Mouse (Mus musculus): ENCODE measurements at regions not wholly inside any gene's neighbourhood (a gene's known extent, or its start where the extent isn't known, plus 50 kb on each side); places are given as distances from the start of the nearest gene placed in this dataset.

- H3K9ac ChIP-seq = no peak overlapping the region
- no peak for TF ChIP-seq CTCF (IDR thresholded peaks at IDR 0.05; ENCODE audit: low read depth)
- ATAC-seq = no peak
- no peak for DNase-seq
- H3K36me3 ChIP-seq (ENCODE audit: insufficient read depth) = no peaks in the 10 kb centered on the region
- no peak overlapping the region for H3K4me3 ChIP-seq (ENCODE audit: low read depth, low read length)
- H3K9me3 ChIP-seq (ENCODE audit: low read length) = no peaks in the 10 kb centered on the region
- no peaks in the 10 kb centered on the region for H3K27me3 ChIP-seq (ENCODE audit: insufficient read depth, low read length)
- H3K4me2 ChIP-seq (ENCODE audit: low read depth) = no peak overlapping the region
- no peaks in the 10 kb centered on the region for H3K4me1 ChIP-seq (ENCODE audit: insufficient read depth)
- no peak overlapping the region for H3K27ac ChIP-seq (ENCODE audit: low read depth, low read length)
- 93% methylated on average over 3 of the region's 3 CpGs for WGBS
Observed at GRCm38 (mm10) chr9:85095234-85095633, 217.3 kb upstream of the Gm11114 start.

DNA sequence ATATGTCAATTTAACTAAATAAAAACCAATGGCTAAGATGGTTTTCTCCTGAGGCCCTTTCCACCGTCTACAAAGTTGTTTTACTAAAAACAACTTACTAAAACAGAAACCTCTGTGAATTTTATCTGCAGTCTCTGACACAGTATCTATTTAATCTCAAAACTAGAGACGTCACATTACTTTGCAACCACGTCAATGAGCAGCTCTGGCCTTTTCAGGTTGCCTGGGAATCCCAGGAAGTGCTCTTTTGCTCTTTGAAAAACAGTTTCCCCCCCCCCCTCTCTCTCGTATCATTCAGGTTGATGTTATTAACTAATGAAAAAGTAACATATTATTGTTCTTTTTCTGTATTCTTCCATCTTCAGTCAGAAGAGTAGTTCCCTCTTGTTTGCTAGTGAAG lies 216.1 kb upstream of the Gm11114 start:
- Histone ChIP-seq H3K4me3 (ENCODE audit: low read depth, low read length) (no peak overlapping the region), H3K27ac (ENCODE audit: low read depth, low read length) (no peak overlapping the region), H3K36me3 (ENCODE audit: insufficient read depth) (no peaks in the 10 kb centered on the region), H3K9ac (no peak overlapping the region), H3K9me3 (ENCODE audit: low read length) (no peaks in the 10 kb centered on the region), H3K4me1 (ENCODE audit: insufficient read depth) (no peaks in the 10 kb centered on the region), H3K27me3 (ENCODE audit: insufficient read depth, low read length) (no peaks in the 10 kb centered on the region), H3K4me2 (ENCODE audit: low read depth) (no peak overlapping the region)
- no peak for ATAC-seq
- TF ChIP-seq CTCF (IDR thresholded peaks at IDR 0.05; ENCODE audit: low read depth) = no peak
- DNase-seq = no peak
- WGBS = 67% methylated on average over 4 of the region's 4 CpGs

DNA sequence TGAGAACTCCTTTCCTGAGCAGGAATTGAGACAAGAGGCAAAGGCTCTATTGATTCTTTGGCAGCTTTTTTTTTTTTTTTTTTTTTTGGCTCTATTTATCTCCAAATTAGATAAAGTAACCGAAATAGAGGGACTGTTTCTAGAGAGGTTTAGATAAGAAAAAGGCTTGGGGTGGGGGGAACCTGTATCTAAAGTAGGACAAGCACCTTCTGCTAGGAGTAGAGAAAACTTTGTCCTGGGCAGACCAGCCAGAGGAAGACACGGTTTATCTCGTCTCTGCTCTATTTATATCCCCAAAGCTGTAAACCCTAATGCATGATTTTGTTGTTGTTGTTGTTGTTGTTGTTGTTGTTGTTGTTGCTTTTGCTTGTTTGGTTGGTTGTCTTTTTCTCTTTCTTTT lies 199.6 kb upstream of the Gm11114 start:
- Histone ChIP-seq H3K4me1 (ENCODE audit: insufficient read depth) (no peaks in the 10 kb centered on the region), H3K36me3 (ENCODE audit: insufficient read depth) (no peaks in the 10 kb centered on the region), H3K9me3 (ENCODE audit: low read length) (no peaks in the 10 kb centered on the region), H3K4me3 (ENCODE audit: low read depth, low read length) (no peak overlapping the region), H3K27ac (ENCODE audit: low read depth, low read length) (no peak overlapping the region), H3K4me2 (ENCODE audit: low read depth) (no peak overlapping the region), H3K9ac (no peak overlapping the region), H3K27me3 (ENCODE audit: insufficient read depth, low read length) (no peaks in the 10 kb centered on the region)
- TF ChIP-seq CTCF (IDR thresholded peaks at IDR 0.05; ENCODE audit: low read depth) = no peak
- no peak for DNase-seq
- whole genome bisulfite sequencing = 78% methylated on average over 3 of the region's 3 CpGs
- ATAC-seq = no peak

DNA sequence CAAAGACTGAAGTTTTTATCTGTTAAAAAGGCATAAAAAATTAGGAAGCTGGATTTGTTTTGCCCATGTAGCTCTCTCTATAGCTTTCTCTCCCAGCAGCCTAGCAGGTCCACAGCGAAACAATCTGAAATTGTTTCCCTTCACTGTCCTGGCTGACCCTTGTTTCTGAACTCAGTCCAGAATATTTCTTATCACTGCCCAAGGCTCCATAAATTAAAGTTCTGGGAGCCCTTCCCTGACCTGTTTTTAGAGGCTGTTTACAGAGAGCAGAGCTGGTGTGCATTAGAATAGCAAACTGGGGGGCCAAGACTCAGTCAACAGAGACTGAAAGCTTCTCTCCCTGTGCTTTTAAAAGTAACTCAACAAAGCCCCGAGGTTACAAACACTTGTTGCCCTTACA lies 198.3 kb upstream of the Gm11114 start:
- ATAC-seq (no peak), DNase-seq (no peak)
- Histone ChIP-seq H3K27ac (ENCODE audit: low read depth, low read length) (no peak overlapping the region), H3K9me3 (ENCODE audit: low read length) (no peaks in the 10 kb centered on the region), H3K4me1 (ENCODE audit: insufficient read depth) (no peaks in the 10 kb centered on the region), H3K4me3 (ENCODE audit: low read depth, low read length) (no peak overlapping the region), H3K36me3 (ENCODE audit: insufficient read depth) (no peaks in the 10 kb centered on the region), H3K4me2 (ENCODE audit: low read depth) (no peak overlapping the region), H3K9ac (no peak overlapping the region), H3K27me3 (ENCODE audit: insufficient read depth, low read length) (no peaks in the 10 kb centered on the region)
- 79% methylated on average over 2 of the region's 2 CpGs for WGBS
- TF ChIP-seq CTCF (IDR thresholded peaks at IDR 0.05; ENCODE audit: low read depth) = no peak

DNA sequence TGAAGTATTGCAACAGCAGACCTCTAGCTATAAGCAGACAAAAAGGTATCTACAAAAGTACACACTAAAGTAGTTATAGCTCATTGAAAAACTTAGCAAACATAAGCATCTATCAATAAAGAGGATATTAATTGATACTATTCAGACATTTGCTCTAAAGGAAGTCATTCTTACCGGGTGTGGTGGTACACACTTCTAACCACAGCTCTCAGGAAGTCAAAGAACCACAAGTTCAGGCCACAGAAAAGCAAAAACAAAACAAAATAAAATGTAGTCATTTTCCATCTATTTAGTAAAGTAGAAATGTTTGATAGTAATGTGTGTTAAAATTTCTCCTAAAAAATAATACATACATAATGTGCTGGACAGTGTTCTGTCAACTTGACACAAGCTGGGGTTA lies 192.5 kb upstream of the Gm11114 start:
- H3K9ac ChIP-seq = no peak overlapping the region

DNA sequence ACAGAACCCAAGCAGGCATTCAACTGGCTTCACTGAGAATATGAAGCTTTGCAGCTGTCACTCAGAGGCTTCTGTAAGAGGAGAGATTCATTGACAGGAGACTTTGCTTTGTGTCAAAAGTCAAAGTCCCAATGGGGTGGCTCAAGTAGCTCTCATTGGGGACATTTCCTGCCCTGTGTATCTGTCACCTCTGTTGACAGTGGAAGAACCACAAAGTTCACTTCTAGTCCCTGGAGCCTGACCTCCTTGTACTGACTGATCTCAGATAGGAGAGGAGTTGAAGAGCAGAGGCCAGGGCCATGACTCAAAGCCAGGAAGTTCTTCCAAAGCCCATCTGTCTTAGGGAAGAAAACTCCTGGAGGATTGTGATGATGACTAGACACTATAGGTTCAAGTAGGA lies 191.5 kb upstream of the Gm11114 start:
- TF ChIP-seq CTCF (IDR thresholded peaks at IDR 0.05; ENCODE audit: low read depth) = no peak
- ATAC-seq (no peak), DNase-seq (no peak)
- Histone ChIP-seq H3K4me2 (ENCODE audit: low read depth) (no peak overlapping the region), H3K27me3 (ENCODE audit: insufficient read depth, low read length) (no peaks in the 10 kb centered on the region), H3K9ac (no peak overlapping the region), H3K4me1 (ENCODE audit: insufficient read depth) (no peaks in the 10 kb centered on the region), H3K36me3 (ENCODE audit: insufficient read depth) (no peaks in the 10 kb centered on the region), H3K27ac (ENCODE audit: low read depth, low read length) (no peak overlapping the region), H3K4me3 (ENCODE audit: low read depth, low read length) (no peak overlapping the region), H3K9me3 (ENCODE audit: low read length) (no peaks in the 10 kb centered on the region)

More for the DNA sequence above, 192.5 kb upstream of the Gm11114 start:
- WGBS = 85% methylated on average over 1 of the region's 1 CpGs
- Histone ChIP-seq H3K4me1 (ENCODE audit: insufficient read depth) (no peaks in the 10 kb centered on the region), H3K27me3 (ENCODE audit: insufficient read depth, low read length) (no peaks in the 10 kb centered on the region), H3K36me3 (ENCODE audit: insufficient read depth) (no peaks in the 10 kb centered on the region), H3K4me2 (ENCODE audit: low read depth) (no peak overlapping the region), H3K27ac (ENCODE audit: low read depth, low read length) (no peak overlapping the region), H3K9me3 (ENCODE audit: low read length) (no peaks in the 10 kb centered on the region), H3K4me3 (ENCODE audit: low read depth, low read length) (no peak overlapping the region)
- TF ChIP-seq CTCF (IDR thresholded peaks at IDR 0.05; ENCODE audit: low read depth) = no peak
- no peak for DNase-seq
- no peak for ATAC-seq

DNA sequence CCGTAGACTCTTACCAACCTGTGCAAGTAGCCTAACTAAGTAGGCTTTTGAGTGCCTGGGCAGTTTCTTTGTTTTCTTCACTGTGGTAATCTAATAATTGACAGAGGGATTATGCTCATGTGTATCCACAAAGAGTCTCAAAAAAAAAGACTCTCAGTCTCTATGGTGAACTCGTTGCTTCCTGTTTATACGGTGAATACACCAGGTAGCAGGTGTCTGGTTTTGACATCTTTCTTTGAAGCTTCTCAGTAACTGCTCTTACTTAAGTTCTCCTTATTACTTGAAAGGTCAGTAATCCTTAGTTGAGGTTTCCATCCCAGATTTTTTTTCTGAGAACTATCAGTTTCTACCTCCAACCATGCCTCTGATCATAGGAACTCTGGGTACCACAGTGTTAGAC lies 188.9 kb upstream of the Gm11114 start:
- ATAC-seq = no peak
- 25% methylated on average over 3 of the region's 3 CpGs for WGBS

DNA sequence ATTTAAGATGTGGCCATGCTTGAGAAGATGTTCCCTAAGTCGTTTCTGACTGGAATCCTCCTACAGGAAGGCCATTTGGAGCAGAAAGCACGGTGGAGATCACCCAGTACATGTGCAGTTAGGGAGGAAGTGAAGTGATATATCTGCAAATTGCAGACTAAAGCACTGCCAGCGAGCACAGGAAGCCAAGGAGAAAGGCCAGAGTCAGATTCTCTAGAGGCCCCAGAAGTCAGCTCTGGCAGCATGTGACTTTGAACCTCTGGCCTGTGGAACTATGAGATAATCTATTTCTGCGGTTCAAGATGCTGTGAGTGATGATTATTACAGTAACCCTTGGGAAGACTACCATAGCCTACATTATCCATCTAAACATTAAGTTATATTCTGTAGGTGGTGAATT lies 186.8 kb upstream of the Gm11114 start:
- no peaks in the 10 kb centered on the region for H3K9me3 ChIP-seq (ENCODE audit: low read length)
- no peak overlapping the region for H3K4me3 ChIP-seq (ENCODE audit: low read depth, low read length)
- no peak overlapping the region for H3K27ac ChIP-seq (ENCODE audit: low read depth, low read length)
- DNase-seq (no peak), ATAC-seq (no peak)
- 78% methylated on average over 4 of the region's 4 CpGs for WGBS
- H3K27me3 ChIP-seq (ENCODE audit: insufficient read depth, low read length) = no peaks in the 10 kb centered on the region
- no peak overlapping the region for H3K4me2 ChIP-seq (ENCODE audit: low read depth)
- no peak for TF ChIP-seq CTCF (IDR thresholded peaks at IDR 0.05; ENCODE audit: low read depth)
- H3K9ac ChIP-seq = no peak overlapping the region
- H3K36me3 ChIP-seq (ENCODE audit: insufficient read depth) = no peaks in the 10 kb centered on the region
- no peaks in the 10 kb centered on the region for H3K4me1 ChIP-seq (ENCODE audit: insufficient read depth)

More for the DNA sequence above, 188.9 kb upstream of the Gm11114 start:
- no peak overlapping the region for H3K4me3 ChIP-seq (ENCODE audit: low read depth, low read length)
- H3K36me3 ChIP-seq (ENCODE audit: insufficient read depth) = no peaks in the 10 kb centered on the region
- no peak for DNase-seq
- no peaks in the 10 kb centered on the region for H3K4me1 ChIP-seq (ENCODE audit: insufficient read depth)
- H3K9me3 ChIP-seq (ENCODE audit: low read length) = no peaks in the 10 kb centered on the region
- no peaks in the 10 kb centered on the region for H3K27me3 ChIP-seq (ENCODE audit: insufficient read depth, low read length)
- H3K9ac ChIP-seq = no peak overlapping the region
- no peak overlapping the region for H3K4me2 ChIP-seq (ENCODE audit: low read depth)
- no peak overlapping the region for H3K27ac ChIP-seq (ENCODE audit: low read depth, low read length)
- TF ChIP-seq CTCF (IDR thresholded peaks at IDR 0.05; ENCODE audit: low read depth) = no peak

All from forebrain, postnatal 0 days (tissue).